Mouse (Mus musculus) embryonic stem cell, embryonic (primary cell): ENCODE measurements around the gene Gm7073.

Source experiments
- CTCF ChIA-PET, 4 experiments: fragments of 300-600 bp in 2 of 4; fragments of 350-600 bp in 2 of 4; sonication (Branson Sonifier 250); formaldehyde crosslinking; loops; one replicate each; lab custom pipeline; 2022; ENCODE audit warnings: inconsistent platforms in 2 of 4; lab: Charles Lee
- POLR2A ChIA-PET, 4 experiments: fragments of 300-600 bp in 2 of 4; fragments of 350-600 bp in 2 of 4; sonication (Branson Sonifier 250); formaldehyde crosslinking; loops; one replicate each; lab custom pipeline; 2022; ENCODE audit warnings: antibody characterized with exemption in 4 of 4, inconsistent platforms in 1 of 4; lab: Charles Lee

Gm7073 gene

GRCm38 (mm10) chrX:60539149-60539548 is at the start of gene Gm7073:
Gene Gm7073 (minus strand): TSS chrX:60539249.
- POLR2A ChIA-PET = no interaction called here

GRCm38 (mm10) chrX:60570539-60570938 is 31.5 kb upstream of the Gm7073 start:
- CTCF ChIA-PET = interaction anchor here in 1 of 4 experiments (0.7 kb wide), 1 partner anchor 45 kb away, joined by 3 read pairs; no protein-coding TSS in a partner anchor
- POLR2A ChIA-PET = no interaction called here

More at GRCm38 (mm10) chrX:60539149-60539548, at the start of gene Gm7073:
- CTCF ChIA-PET = no interaction called here

GRCm38 (mm10) chrX:60569047-60569446 is 30.0 kb upstream of the Gm7073 start:
- ChIA-PET POLR2A (no interaction called here), CTCF (interaction anchor here in 1 of 4 experiments (0.8 kb wide), 1 partner anchor 40 kb away, joined by 5 read pairs; no protein-coding TSS in a partner anchor)

- ChIA-PET POLR2A (no interaction called here), CTCF (no interaction called here)
These were observed 16.2 kb upstream of the Gm7073 start for GRCm38 (mm10) chrX:60555242-60555641.

GRCm38 (mm10) chrX:60547444-60548304 is 8.6 kb upstream of the Gm7073 start:
- CTCF ChIA-PET = no interaction called here

GRCm38 (mm10) chrX:60547098-60547443 is 8.0 kb upstream of the Gm7073 start:
- ChIA-PET CTCF (no interaction called here), POLR2A (no interaction called here)

More at GRCm38 (mm10) chrX:60547444-60548304, 8.6 kb upstream of the Gm7073 start:
- POLR2A ChIA-PET = interaction anchor here in 1 of 4 experiments (1.0 kb wide), 1 partner anchor 11 kb away, joined by 5 read pairs; no protein-coding TSS in a partner anchor

GRCm38 (mm10) chrX:60545906-60546305 is 6.9 kb upstream of the Gm7073 start:
- POLR2A ChIA-PET = no interaction called here
- CTCF ChIA-PET = no interaction called here

- ChIA-PET POLR2A (no interaction called here), CTCF (no interaction called here)
These were observed 6.4 kb upstream of the Gm7073 start for GRCm38 (mm10) chrX:60545444-60545843.

GRCm38 (mm10) chrX:60544098-60544497 is 5.0 kb upstream of the Gm7073 start:
- ChIA-PET CTCF (no interaction called here), POLR2A (no interaction called here)

GRCm38 (mm10) chrX:60542901-60543300 is 3.9 kb upstream of the Gm7073 start:
- POLR2A ChIA-PET = no interaction called here
- CTCF ChIA-PET = no interaction called here

- ChIA-PET POLR2A (no interaction called here), CTCF (interaction anchor here in 1 of 4 experiments (1.3 kb wide), 1 partner anchor 392 kb away, joined by 3 read pairs; no protein-coding TSS in a partner anchor)
These were observed 35.1 kb downstream of the Gm7073 start for GRCm38 (mm10) chrX:60503995-60504394.

GRCm38 (mm10) chrX:60497750-60498149 is 41.3 kb downstream of the Gm7073 start:
- ChIA-PET POLR2A (no interaction called here), CTCF (no interaction called here)

- ChIA-PET POLR2A (no interaction called here), CTCF (interaction anchor here in 1 of 4 experiments (0.6 kb wide), 1 partner anchor 1877 kb away, joined by 3 read pairs; no protein-coding TSS in a partner anchor)
These were observed 43.7 kb downstream of the Gm7073 start for GRCm38 (mm10) chrX:60495308-60495707.

- CTCF ChIA-PET = no interaction called here
These were observed 75.3 kb downstream of the Gm7073 start for GRCm38 (mm10) chrX:60463786-60464185.

GRCm38 (mm10) chrX:60414563-60415111 is 124.4 kb downstream of the Gm7073 start:
- ChIA-PET CTCF (interaction anchor here in 1 of 4 experiments (1.5 kb wide), 1 partner anchor 388 kb away, joined by 3 read pairs; no protein-coding TSS in a partner anchor), POLR2A (interaction anchor here in 2 of 4 experiments (0.7 to 1.2 kb wide), 2 partner anchors 10 kb away, joined by 3 read pairs; no protein-coding TSS in a partner anchor)

More at GRCm38 (mm10) chrX:60463786-60464185, 75.3 kb downstream of the Gm7073 start:
- POLR2A ChIA-PET = no interaction called here

GRCm38 (mm10) chrX:60405681-60406080 is 133.4 kb downstream of the Gm7073 start:
- CTCF ChIA-PET = no interaction called here

GRCm38 (mm10) chrX:60404668-60405044 is 134.4 kb downstream of the Gm7073 start:
- ChIA-PET CTCF (interaction anchor here in 1 of 4 experiments (0.7 kb wide), 1 partner anchor 318 kb away, joined by 3 read pairs; no protein-coding TSS in a partner anchor), POLR2A (interaction anchor here in 3 of 4 experiments (0.8 to 1.2 kb wide), 6 partner anchors 10 to 236 kb away, joined by 3 to 6 read pairs (median 3); no protein-coding TSS in a partner anchor)

More at GRCm38 (mm10) chrX:60405681-60406080, 133.4 kb downstream of the Gm7073 start:
- POLR2A ChIA-PET = interaction anchor here in 2 of 4 experiments (1.0 to 1.2 kb wide), 2 partner anchors 224 to 237 kb away, joined by 3 to 4 read pairs; no protein-coding TSS in a partner anchor

- ChIA-PET POLR2A (interaction anchor here in 1 of 4 experiments (1.0 kb wide), 1 partner anchor 9 kb away, joined by 6 read pairs; no protein-coding TSS in a partner anchor), CTCF (no interaction called here)
These were observed 135.0 kb downstream of the Gm7073 start for GRCm38 (mm10) chrX:60403764-60404667.
